Mouse (Mus musculus) embryonic facial prominence, embryonic 13.5 days (tissue): ENCODE data around the gene Sptb. TPM values are rescaled to one million over a fixed set of nuclear protein-coding genes. Genes with fewer than 3 reads are reported as not detected.

Experiments
- ATAC-seq: fragments of 200-750 bp; cut with Nextera tagmentation; 2 replicates; pipeline ENCODE4 v1.8.0; 2017; ENCODE audit warnings: low read depth; ENCODE audit not compliant: insufficient number of reproducible peaks, insufficient read depth, low FRiP score, low TSS enrichment
- H3K27ac ChIP-seq: fragments of 300-500 bp; sonication (generic); 2 replicates; pipeline ENCODE4 v1.5.1; 2015; ENCODE audit warnings: moderate library complexity, mild to moderate bottlenecking, inconsistent platforms
- H3K27me3 ChIP-seq: fragments of 300-500 bp; sonication (generic); 2 replicates; pipeline ENCODE4 v1.6.1; 2015; ENCODE audit warnings: mild to moderate bottlenecking, inconsistent platforms
- H3K36me3 ChIP-seq: fragments of 300-500 bp; sonication (generic); 2 replicates; pipeline ENCODE4 v1.6.1; 2015; ENCODE audit warnings: mild to moderate bottlenecking, inconsistent platforms
- H3K4me1 ChIP-seq: fragments of 300-500 bp; sonication (generic); 2 replicates; pipeline ENCODE4 v1.6.1; 2015; ENCODE audit warnings: inconsistent platforms
- H3K4me2 ChIP-seq: fragments of 300-500 bp; sonication (generic); 2 replicates; pipeline ENCODE4 v1.6.1; 2015; ENCODE audit warnings: moderate library complexity, mild to moderate bottlenecking, inconsistent platforms
- H3K4me3 ChIP-seq: fragments of 300-500 bp; sonication (generic); 2 replicates; pipeline ENCODE4 v1.5.1; 2015; ENCODE audit warnings: mild to moderate bottlenecking, inconsistent platforms
- H3K9ac ChIP-seq: fragments of 300-500 bp; sonication (generic); 2 replicates; pipeline ENCODE4 v1.6.1; 2015; ENCODE audit warnings: mild to moderate bottlenecking, inconsistent platforms
- H3K9me3 ChIP-seq: fragments of 300-500 bp; sonication (generic); 2 replicates; pipeline ENCODE4 v1.6.1; 2016; ENCODE audit warnings: inconsistent platforms
- WGBS: fragments of 180-500 bp; shearing (Covaris S2); methylation state at CpG from one replicate; pipeline ENCODE4 v1.1.7; 2015; ENCODE audit warnings: mixed read lengths; 5-methylcytosine and 5-hydroxymethylcytosine counted together
- polyA plus RNA-seq: library from polyadenylated mRNA; unstranded; fragments of >200 nt; fragmentation: Nextera tagmentation; extraction: Ambion mirVana; gene quantifications from 2 replicates; pipeline ENCODE4 v1.2.1, GENCODE M21; 2015

Sptb gene
- polyA plus RNA-seq, 1 experiment from 2014 or later = 0.35 TPM

GRCm38 (mm10) chr12:76582841-76583240 lies 127.5 kb downstream of the Sptb start:
- Histone ChIP-seq H3K4me2 (peak overlapping the region; percentile 12; the same call in 1 of the 2 replicates), H3K9me3 (no peaks in the 10 kb centered on the region), H3K36me3 (peaks cover 7% of the 10 kb centered on the region), H3K27ac (peak overlapping the region; percentile 12; the same call in 1 of the 2 replicates), H3K9ac (0 out of 2 replicates have a peak overlapping the region, but pooled peaks have one; percentile 32), H3K4me1 (peaks cover 19% of the 10 kb centered on the region), H3K4me3 (no peak overlapping the region), H3K27me3 (no peaks in the 10 kb centered on the region)
- 0 out of 2 replicates have a peak, but pooled peaks have one; percentile 54 for ATAC-seq
- 17% methylated on average over 6 of the region's 6 CpGs for WGBS

DNA sequence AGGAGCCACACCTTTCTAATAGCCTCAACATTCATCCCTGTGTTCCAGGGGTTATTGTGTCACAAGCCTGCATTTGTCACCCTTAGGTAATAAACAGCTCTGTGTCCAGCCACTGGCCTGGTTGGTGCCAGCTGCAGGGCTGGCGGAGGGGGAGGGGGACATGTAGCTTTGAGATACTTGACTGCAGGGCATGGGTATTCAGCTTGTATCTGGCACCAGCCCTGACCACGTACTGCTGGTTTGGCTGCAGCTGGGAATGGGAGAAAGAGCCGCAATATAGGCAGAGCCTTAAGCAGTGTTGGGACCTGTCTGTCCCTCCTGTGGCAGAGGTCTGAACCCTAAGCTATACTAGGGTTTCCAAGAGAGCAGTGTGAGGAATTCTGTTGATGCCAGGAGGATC lies 128.2 kb downstream of the Sptb start:
- Histone ChIP-seq H3K27me3 (no peaks in the 10 kb centered on the region), H3K9ac (no peak overlapping the region), H3K4me1 (peaks cover 19% of the 10 kb centered on the region), H3K9me3 (no peaks in the 10 kb centered on the region), H3K36me3 (peaks cover 14% of the 10 kb centered on the region), H3K27ac (peak overlapping the region; percentile 12; the same call in 1 of the 2 replicates), H3K4me3 (no peak overlapping the region), H3K4me2 (no peak overlapping the region)
- 89% methylated on average over 3 of the region's 3 CpGs for WGBS
- ATAC-seq = no peak

DNA sequence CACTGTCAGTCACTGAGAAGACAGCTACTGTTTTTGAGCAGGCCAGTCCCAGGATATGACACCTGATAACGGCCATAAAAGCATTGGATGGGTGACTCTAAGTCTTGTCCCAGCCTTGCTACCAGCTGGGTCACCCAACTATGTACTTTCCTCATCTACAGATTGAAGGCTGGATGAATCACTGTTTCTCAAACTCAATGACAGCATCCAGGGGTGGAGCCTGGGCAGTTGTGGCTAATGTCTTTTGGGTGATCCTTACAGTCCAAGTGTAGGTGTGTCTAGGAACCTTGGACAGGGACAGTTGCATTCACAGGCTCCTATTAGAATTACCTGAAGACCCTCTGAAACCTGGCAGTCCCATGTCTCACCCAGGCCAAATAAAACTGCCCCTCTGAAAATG lies 130.5 kb downstream of the Sptb start:
- Histone ChIP-seq H3K27me3 (no peaks in the 10 kb centered on the region), H3K9ac (no peak overlapping the region), H3K4me3 (no peak overlapping the region), H3K4me1 (peaks cover 17% of the 10 kb centered on the region), H3K27ac (no peak overlapping the region), H3K36me3 (peaks cover 33% of the 10 kb centered on the region), H3K9me3 (no peaks in the 10 kb centered on the region), H3K4me2 (no peak overlapping the region)
- ATAC-seq = no peak
- WGBS = 81% methylated on average over 1 of the region's 1 CpGs

DNA sequence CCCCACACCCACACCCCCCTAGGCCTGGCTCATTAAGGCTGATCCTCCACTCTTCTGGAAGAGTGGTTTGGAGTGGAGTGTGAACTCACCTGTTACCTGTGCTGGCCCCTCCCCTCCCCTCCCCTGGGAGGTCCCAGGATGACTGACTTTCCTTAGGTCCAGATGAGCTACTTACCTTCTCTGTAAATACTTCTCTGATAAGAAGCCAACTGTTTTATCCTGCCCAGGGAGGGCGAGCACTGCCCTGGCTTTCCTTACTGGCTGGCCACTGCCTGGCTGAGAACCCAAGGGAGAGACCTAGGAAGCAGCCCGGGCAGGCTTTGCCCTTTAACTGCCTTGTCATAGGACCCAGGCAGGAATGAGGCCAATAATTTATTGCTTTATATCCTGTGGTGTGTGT lies 131.9 kb downstream of the Sptb start:
- Histone ChIP-seq H3K36me3 (peaks cover 35% of the 10 kb centered on the region), H3K4me3 (no peak overlapping the region), H3K9me3 (no peaks in the 10 kb centered on the region), H3K4me1 (peaks cover 15% of the 10 kb centered on the region), H3K4me2 (no peak overlapping the region), H3K9ac (no peak overlapping the region), H3K27ac (no peak overlapping the region), H3K27me3 (no peaks in the 10 kb centered on the region)
- ATAC-seq = no peak
- WGBS = 90% methylated on average over 2 of the region's 2 CpGs

DNA sequence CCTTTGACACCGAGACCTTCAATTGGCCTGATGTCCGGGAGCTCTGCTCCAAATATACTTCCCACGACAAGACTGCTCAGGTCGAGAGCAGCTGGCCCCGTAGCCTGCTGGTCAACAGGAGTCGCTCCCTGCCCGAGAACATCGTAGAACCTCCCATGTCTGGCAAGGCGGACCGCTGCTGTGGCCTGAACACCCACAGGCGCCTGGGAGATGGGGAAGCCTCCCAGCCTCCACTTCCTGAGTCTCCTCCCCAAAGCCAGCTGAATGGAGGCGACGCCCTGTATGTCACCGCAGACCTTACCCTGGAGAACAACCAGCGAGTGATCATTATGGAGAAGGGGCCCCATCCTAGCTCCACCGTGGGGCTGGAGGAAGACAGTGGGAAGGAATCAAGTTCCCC lies 132.5 kb downstream of the Sptb start:
- 89% methylated on average over 16 of the region's 16 CpGs for WGBS
- no peaks in the 10 kb centered on the region for H3K27me3 ChIP-seq
- H3K36me3 ChIP-seq = peaks cover 35% of the 10 kb centered on the region
- H3K27ac ChIP-seq = no peak overlapping the region
- no peak overlapping the region for H3K9ac ChIP-seq
- no peak overlapping the region for H3K4me2 ChIP-seq
- ATAC-seq = no peak
- H3K9me3 ChIP-seq = no peaks in the 10 kb centered on the region
- H3K4me1 ChIP-seq = peaks cover 9% of the 10 kb centered on the region
- no peak overlapping the region for H3K4me3 ChIP-seq

DNA sequence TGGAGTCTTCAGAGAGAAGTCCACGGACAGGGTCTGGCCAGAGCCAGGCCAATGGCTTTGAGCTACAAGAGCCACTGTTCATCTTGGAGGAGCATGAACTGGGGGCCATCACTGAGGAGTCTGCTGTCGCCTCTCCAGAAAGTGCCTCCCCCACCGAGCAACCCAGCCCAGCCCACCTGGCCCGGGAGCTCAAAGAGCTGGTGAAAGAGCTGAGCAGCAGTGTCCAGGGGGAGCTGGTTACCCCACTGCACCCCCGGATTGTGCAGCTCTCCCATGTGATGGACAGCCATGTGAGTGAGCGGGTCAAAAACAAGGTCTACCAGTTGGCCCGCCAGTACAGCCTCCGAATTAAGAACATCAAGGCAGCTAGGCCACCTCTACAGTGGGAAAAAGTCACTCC lies 133.5 kb downstream of the Sptb start:
- Histone ChIP-seq H3K9me3 (no peaks in the 10 kb centered on the region), H3K4me2 (no peak overlapping the region), H3K27ac (no peak overlapping the region), H3K9ac (no peak overlapping the region), H3K36me3 (peaks cover 35% of the 10 kb centered on the region), H3K27me3 (no peaks in the 10 kb centered on the region), H3K4me1 (no peaks in the 10 kb centered on the region), H3K4me3 (no peak overlapping the region)
- 90% methylated on average over 8 of the region's 8 CpGs for WGBS
- no peak for ATAC-seq

DNA sequence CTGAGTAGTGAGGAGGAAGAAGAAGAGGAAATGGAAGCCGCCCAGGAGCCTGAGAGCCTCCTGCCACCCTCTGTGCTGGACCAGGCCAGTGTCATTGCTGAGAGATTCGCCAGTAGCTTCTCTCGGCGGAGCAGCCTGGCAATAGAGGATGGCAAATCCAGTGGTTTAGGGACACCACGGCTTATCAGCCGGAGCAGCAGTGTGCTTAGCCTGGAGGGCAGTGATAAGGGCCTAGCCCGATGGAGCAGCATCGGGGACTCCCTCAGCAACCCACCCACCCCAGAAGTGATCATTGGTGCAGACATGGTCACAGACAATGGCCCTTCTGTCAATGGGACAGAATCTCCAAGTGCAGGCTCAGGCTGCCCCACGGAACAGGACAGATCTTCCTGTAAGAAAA lies 134.3 kb downstream of the Sptb start:
- H3K4me2 ChIP-seq = no peak overlapping the region
- peaks cover 35% of the 10 kb centered on the region for H3K36me3 ChIP-seq
- no peaks in the 10 kb centered on the region for H3K9me3 ChIP-seq
- no peak overlapping the region for H3K9ac ChIP-seq
- ATAC-seq = no peak
- H3K4me1 ChIP-seq = no peaks in the 10 kb centered on the region
- no peak overlapping the region for H3K27ac ChIP-seq
- no peaks in the 10 kb centered on the region for H3K27me3 ChIP-seq
- H3K4me3 ChIP-seq = no peak overlapping the region
- WGBS = 90% methylated on average over 9 of the region's 9 CpGs

- Histone ChIP-seq H3K27ac (no peak overlapping the region), H3K4me3 (no peak overlapping the region), H3K36me3 (peaks cover 35% of the 10 kb centered on the region), H3K4me1 (peaks cover 4% of the 10 kb centered on the region; the same call in 1 of the 2 replicates), H3K9ac (no peak overlapping the region), H3K27me3 (no peaks in the 10 kb centered on the region), H3K4me2 (no peak overlapping the region), H3K9me3 (no peaks in the 10 kb centered on the region)
- 93% methylated on average over 6 of the region's 6 CpGs for WGBS
- no peak for ATAC-seq
Measured at GRCm38 (mm10) chr12:76574815-76575214, 135.5 kb downstream of the Sptb start.

GRCm38 (mm10) chr12:76573381-76573780 lies 137.0 kb downstream of the Sptb start:
- Histone ChIP-seq H3K4me3 (no peak overlapping the region), H3K27me3 (no peaks in the 10 kb centered on the region), H3K9ac (no peak overlapping the region), H3K9me3 (no peaks in the 10 kb centered on the region), H3K36me3 (peaks cover 33% of the 10 kb centered on the region), H3K4me2 (no peak overlapping the region), H3K27ac (no peak overlapping the region), H3K4me1 (peaks cover 4% of the 10 kb centered on the region; the same call in 1 of the 2 replicates)
- 80% methylated on average over 6 of the region's 6 CpGs for WGBS
- no peak for ATAC-seq

- 70% methylated on average over 27 of the region's 27 CpGs for WGBS
- Histone ChIP-seq H3K4me1 (peaks cover 4% of the 10 kb centered on the region; the same call in 1 of the 2 replicates), H3K27me3 (no peaks in the 10 kb centered on the region), H3K36me3 (peaks cover 27% of the 10 kb centered on the region), H3K9ac (no peak overlapping the region), H3K4me3 (no peak overlapping the region), H3K4me2 (no peak overlapping the region), H3K27ac (no peak overlapping the region), H3K9me3 (no peaks in the 10 kb centered on the region)
- ATAC-seq = 0 out of 2 replicates have a peak, but pooled peaks have one; percentile 40
Measured at GRCm38 (mm10) chr12:76572261-76573251, 137.8 kb downstream of the Sptb start.

GRCm38 (mm10) chr12:76571266-76571665 lies 139.1 kb downstream of the Sptb start:
- no peaks in the 10 kb centered on the region for H3K27me3 ChIP-seq
- ATAC-seq = no peak
- H3K27ac ChIP-seq = no peak overlapping the region
- 75% methylated on average over 10 of the region's 10 CpGs for WGBS
- H3K36me3 ChIP-seq = peaks cover 18% of the 10 kb centered on the region
- H3K4me2 ChIP-seq = no peak overlapping the region
- H3K4me3 ChIP-seq = no peak overlapping the region
- H3K9ac ChIP-seq = no peak overlapping the region
- H3K4me1 ChIP-seq = peaks cover 4% of the 10 kb centered on the region; the same call in 1 of the 2 replicates
- no peaks in the 10 kb centered on the region for H3K9me3 ChIP-seq
